Mouse (Mus musculus): Measurements from ENCODE around the gene Dtd1. TPM values are rescaled to one million over a fixed set of nuclear protein-coding genes. Genes with fewer than 3 reads are reported as not detected.

The Dtd1 gene
- polyA plus RNA-seq, 1 experiment from 2014 or later: 47.9 TPM

DNA sequence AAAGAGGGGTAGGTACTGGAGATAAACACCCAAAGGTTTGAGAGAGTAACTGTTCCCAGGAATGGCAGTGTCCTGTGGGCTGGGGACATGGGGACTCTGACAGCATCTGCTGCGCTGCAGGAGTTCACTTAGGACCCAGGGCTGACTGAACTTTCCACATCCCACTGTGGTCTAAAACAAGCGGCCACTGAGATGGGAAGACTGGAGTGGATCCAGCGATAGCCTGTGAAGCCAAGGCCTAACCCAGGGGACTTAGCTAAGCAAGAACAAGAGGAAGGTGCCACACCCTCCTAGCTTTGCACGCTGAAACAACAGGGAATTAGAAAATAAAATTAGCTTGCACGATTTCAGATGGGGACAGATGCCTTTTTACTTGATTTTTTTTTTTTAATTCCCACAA, 138.9 kb downstream of the Dtd1 start:
- 75% methylated on average over 5 of the region's 5 CpGs for WGBS
- Histone ChIP-seq H3K9me3 (ENCODE audit: control insufficient read depth, low read length) (no peaks in the 10 kb centered on the region), H3K36me3 (ENCODE audit: control insufficient read depth, insufficient read depth, low read length) (no peaks in the 10 kb centered on the region)

DNA sequence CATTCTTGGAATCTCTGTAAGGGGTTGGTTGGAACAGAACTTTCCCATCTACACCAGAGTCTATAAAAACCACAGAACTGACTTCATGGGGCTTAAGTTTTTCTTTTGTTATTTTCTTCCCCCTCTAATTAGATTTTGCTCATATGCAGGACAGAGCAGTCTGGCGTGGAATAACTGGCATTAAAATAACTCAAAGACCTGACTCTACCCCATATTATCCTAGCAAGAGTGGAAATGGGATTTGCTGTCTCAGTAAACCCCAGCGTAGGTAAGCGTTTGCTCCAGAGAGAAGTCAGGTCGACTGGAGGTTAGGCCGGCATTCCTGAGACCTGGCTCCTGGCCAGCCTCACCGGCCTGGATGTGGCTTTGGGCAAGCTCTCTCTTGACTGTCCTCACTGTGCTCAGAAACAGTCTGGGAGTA, 140.9 kb downstream of the Dtd1 start:
- no peak overlapping the region for H3K4me2 ChIP-seq (replicated peaks; ENCODE audit: low read depth, low read length)
- H3K4me1 ChIP-seq (ENCODE audit: control insufficient read depth, insufficient read depth, low read length): no peaks in the 10 kb centered on the region
- no peaks in the 10 kb centered on the region for H3K36me3 ChIP-seq (ENCODE audit: control insufficient read depth, insufficient read depth, low read length)
- no peak overlapping the region for H3K27ac ChIP-seq (ENCODE audit: low read depth, low read length)
- no peak overlapping the region for H3K4me3 ChIP-seq (ENCODE audit: low read length)
- H3K9ac ChIP-seq (ENCODE audit: low read depth, low read length): no peak overlapping the region
- H3K9me3 ChIP-seq (ENCODE audit: control insufficient read depth, low read length): no peaks in the 10 kb centered on the region
- no peaks in the 10 kb centered on the region for H3K27me3 ChIP-seq (ENCODE audit: control insufficient read depth, insufficient read depth, low read length)
- no peak for ATAC-seq (ENCODE audit: low FRiP score, low TSS enrichment)
- 68% methylated on average over 6 of the region's 6 CpGs for WGBS

More for the DNA sequence above, 138.9 kb downstream of the Dtd1 start:
- H3K4me3 ChIP-seq (ENCODE audit: low read length): no peak overlapping the region
- H3K4me1 ChIP-seq (ENCODE audit: control insufficient read depth, insufficient read depth, low read length): no peaks in the 10 kb centered on the region
- H3K27ac ChIP-seq (ENCODE audit: low read depth, low read length): no peak overlapping the region
- no peak overlapping the region for H3K9ac ChIP-seq (ENCODE audit: low read depth, low read length)
- H3K4me2 ChIP-seq (replicated peaks; ENCODE audit: low read depth, low read length): no peak overlapping the region
- no peaks in the 10 kb centered on the region for H3K27me3 ChIP-seq (ENCODE audit: control insufficient read depth, insufficient read depth, low read length)
- ATAC-seq (ENCODE audit: low FRiP score, low TSS enrichment): no peak

DNA sequence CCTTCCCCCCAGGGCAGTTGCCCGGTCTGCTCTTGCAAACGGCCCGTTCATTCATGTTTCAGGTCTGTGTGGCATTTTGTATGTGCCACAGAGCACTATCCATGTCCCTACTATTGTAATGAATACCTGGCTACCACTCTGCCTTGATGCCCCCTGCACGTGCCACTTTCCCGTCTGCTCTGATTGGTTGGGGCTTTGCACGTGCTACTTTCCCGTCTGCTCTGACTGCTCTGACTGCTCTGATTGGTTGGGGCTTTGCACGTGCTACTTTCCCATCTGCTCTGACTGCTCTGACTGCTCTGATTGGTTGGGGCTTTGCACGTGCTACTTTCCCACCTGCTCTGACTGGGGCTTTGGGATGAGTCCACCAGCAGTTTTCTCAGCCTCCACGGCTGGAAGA, 142.3 kb downstream of the Dtd1 start:
- H3K4me1 ChIP-seq (ENCODE audit: control insufficient read depth, insufficient read depth, low read length): no peaks in the 10 kb centered on the region
- H3K4me2 ChIP-seq (replicated peaks; ENCODE audit: low read depth, low read length): no peak overlapping the region
- ATAC-seq (ENCODE audit: low FRiP score, low TSS enrichment): no peak
- H3K27ac ChIP-seq (ENCODE audit: low read depth, low read length): no peak overlapping the region
- WGBS: 84% methylated on average over 10 of the region's 10 CpGs
- H3K27me3 ChIP-seq (ENCODE audit: control insufficient read depth, insufficient read depth, low read length): no peaks in the 10 kb centered on the region
- H3K4me3 ChIP-seq (ENCODE audit: low read length): no peak overlapping the region
- no peaks in the 10 kb centered on the region for H3K9me3 ChIP-seq (ENCODE audit: control insufficient read depth, low read length)
- H3K9ac ChIP-seq (ENCODE audit: low read depth, low read length): no peak overlapping the region
- no peaks in the 10 kb centered on the region for H3K36me3 ChIP-seq (ENCODE audit: control insufficient read depth, insufficient read depth, low read length)

DNA sequence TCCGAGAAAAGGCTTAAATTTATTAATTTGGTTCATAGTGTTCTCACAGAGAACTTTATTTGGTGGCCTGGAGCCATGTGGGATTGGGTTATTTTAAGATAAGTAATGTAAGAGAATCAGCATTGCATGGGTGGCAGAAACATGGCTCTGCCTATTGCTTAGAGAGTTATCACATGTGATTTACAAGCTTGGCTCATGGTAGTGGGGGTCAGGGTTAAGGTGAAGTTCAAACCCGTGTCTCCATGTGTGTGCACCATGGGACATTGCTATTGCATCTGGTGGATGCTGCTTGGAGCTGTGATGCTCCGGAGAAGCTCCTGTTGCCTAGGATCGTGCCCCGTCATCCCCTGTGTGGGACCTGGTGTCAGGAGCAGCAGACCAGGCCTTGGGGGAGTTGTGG, 143.6 kb downstream of the Dtd1 start:
- H3K9ac ChIP-seq (ENCODE audit: low read depth, low read length): no peak overlapping the region
- no peak for ATAC-seq (ENCODE audit: low FRiP score, low TSS enrichment)
- no peak overlapping the region for H3K27ac ChIP-seq (ENCODE audit: low read depth, low read length)
- H3K4me1 ChIP-seq (ENCODE audit: control insufficient read depth, insufficient read depth, low read length): no peaks in the 10 kb centered on the region
- H3K4me2 ChIP-seq (replicated peaks; ENCODE audit: low read depth, low read length): no peak overlapping the region
- H3K27me3 ChIP-seq (ENCODE audit: control insufficient read depth, insufficient read depth, low read length): no peaks in the 10 kb centered on the region
- no peaks in the 10 kb centered on the region for H3K9me3 ChIP-seq (ENCODE audit: control insufficient read depth, low read length)
- no peak overlapping the region for H3K4me3 ChIP-seq (ENCODE audit: low read length)
- no peaks in the 10 kb centered on the region for H3K36me3 ChIP-seq (ENCODE audit: control insufficient read depth, insufficient read depth, low read length)
- 66% methylated on average over 5 of the region's 5 CpGs for WGBS

DNA sequence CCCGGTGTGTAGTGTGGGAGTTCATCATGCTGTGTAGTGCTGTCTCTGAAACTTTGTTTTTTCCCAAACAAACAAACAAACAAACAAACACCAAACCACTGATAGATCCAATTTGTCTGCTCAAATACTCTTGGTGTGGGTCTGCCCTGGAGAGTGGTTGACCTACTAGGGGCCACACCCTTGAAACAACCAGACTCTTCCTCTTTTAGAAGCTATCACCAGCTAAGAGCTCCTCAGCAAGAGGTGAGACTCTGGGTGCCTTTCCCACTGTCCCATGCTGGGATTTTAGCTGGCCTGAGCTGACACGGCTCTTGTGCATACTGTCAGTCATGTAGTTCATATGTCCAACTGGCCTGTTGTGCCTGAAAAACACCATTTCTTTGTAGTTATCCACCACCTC, 145.6 kb downstream of the Dtd1 start:
- H3K9ac ChIP-seq (ENCODE audit: low read depth, low read length): no peak overlapping the region
- no peak overlapping the region for H3K4me3 ChIP-seq (ENCODE audit: low read length)
- H3K4me1 ChIP-seq (ENCODE audit: control insufficient read depth, insufficient read depth, low read length): no peaks in the 10 kb centered on the region
- no peak for ATAC-seq (ENCODE audit: low FRiP score, low TSS enrichment)
- H3K27me3 ChIP-seq (ENCODE audit: control insufficient read depth, insufficient read depth, low read length): no peaks in the 10 kb centered on the region
- no peaks in the 10 kb centered on the region for H3K9me3 ChIP-seq (ENCODE audit: control insufficient read depth, low read length)
- H3K36me3 ChIP-seq (ENCODE audit: control insufficient read depth, insufficient read depth, low read length): no peaks in the 10 kb centered on the region
- no peak overlapping the region for H3K27ac ChIP-seq (ENCODE audit: low read depth, low read length)
- 85% methylated on average over 2 of the region's 2 CpGs for WGBS
- H3K4me2 ChIP-seq (replicated peaks; ENCODE audit: low read depth, low read length): no peak overlapping the region

DNA sequence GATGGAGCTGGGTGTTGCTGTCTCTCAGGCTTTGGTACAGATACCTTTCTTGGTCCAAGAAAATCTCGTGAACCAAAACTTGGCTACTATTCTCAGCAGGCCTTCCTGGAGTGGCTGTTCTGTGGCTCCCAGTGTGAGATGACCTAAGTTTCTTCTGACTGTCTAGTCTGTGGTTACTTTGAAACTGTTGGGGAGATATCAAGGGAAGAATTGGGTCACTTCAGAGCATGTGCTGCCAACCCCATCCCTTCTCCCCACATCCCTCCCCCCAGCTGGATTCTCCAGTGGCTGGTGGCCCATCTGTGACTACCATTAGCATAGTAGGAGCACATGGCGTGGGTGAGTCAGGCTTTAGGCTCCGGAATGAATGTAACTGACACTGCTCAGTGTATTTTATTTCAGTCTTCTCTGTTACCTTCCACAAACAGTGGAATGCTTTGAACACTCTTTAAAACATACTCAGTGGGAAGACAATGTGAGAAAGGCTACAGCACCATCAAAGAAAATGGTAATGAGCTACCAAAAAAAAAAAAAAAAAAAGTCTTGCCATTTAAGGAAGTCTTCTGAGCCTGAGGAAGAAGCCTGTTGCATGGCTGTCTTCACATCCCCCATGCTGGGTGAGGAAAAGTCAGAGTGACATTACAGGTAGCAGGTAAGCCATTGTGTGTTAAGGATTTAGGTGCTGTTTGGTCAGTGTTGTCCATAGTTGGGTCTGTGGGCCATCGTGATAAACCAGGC, 146.5 kb downstream of the Dtd1 start:
- no peaks in the 10 kb centered on the region for H3K36me3 ChIP-seq (ENCODE audit: control insufficient read depth, insufficient read depth, low read length)
- no peaks in the 10 kb centered on the region for H3K27me3 ChIP-seq (ENCODE audit: control insufficient read depth, insufficient read depth, low read length)
- ATAC-seq (ENCODE audit: low FRiP score, low TSS enrichment): no peak
- no peak overlapping the region for H3K9ac ChIP-seq (ENCODE audit: low read depth, low read length)
- H3K9me3 ChIP-seq (ENCODE audit: control insufficient read depth, low read length): no peaks in the 10 kb centered on the region
- H3K4me2 ChIP-seq (replicated peaks; ENCODE audit: low read depth, low read length): no peak overlapping the region
- 55% methylated on average over 4 of the region's 4 CpGs for WGBS
- no peak overlapping the region for H3K4me3 ChIP-seq (ENCODE audit: low read length)
- H3K4me1 ChIP-seq (ENCODE audit: control insufficient read depth, insufficient read depth, low read length): no peaks in the 10 kb centered on the region
- H3K27ac ChIP-seq (ENCODE audit: low read depth, low read length): no peak overlapping the region

DNA sequence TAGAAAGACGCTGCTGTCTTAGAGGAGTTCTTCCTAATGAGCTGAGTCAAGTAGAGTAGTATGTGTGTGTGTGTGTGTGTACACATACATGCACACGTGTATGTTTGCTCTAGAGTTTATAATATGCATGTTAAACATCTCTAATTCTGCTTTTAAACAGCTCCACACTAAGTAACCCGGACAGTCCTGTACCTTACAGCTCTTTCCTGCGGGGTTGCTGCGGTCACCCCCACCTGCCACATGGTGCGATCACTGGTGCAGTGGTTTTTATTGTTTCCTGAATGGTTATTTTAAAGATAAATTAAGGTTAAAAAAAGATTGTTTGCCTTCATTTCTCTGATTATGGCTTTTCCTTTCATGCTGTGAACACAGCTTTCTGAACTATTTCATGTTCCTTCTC, 153.9 kb downstream of the Dtd1 start:
- Histone ChIP-seq H3K4me3 (ENCODE audit: low read length) (no peak overlapping the region), H3K9ac (ENCODE audit: low read depth, low read length) (no peak overlapping the region), H3K27ac (ENCODE audit: low read depth, low read length) (no peak overlapping the region), H3K4me2 (replicated peaks; ENCODE audit: low read depth, low read length) (no peak overlapping the region), H3K36me3 (ENCODE audit: control insufficient read depth, insufficient read depth, low read length) (no peaks in the 10 kb centered on the region), H3K9me3 (ENCODE audit: control insufficient read depth, low read length) (no peaks in the 10 kb centered on the region), H3K27me3 (ENCODE audit: control insufficient read depth, insufficient read depth, low read length) (no peaks in the 10 kb centered on the region), H3K4me1 (ENCODE audit: control insufficient read depth, insufficient read depth, low read length) (no peaks in the 10 kb centered on the region)
- no peak for ATAC-seq (ENCODE audit: low FRiP score, low TSS enrichment)
- WGBS: 75% methylated on average over 6 of the region's 6 CpGs

DNA sequence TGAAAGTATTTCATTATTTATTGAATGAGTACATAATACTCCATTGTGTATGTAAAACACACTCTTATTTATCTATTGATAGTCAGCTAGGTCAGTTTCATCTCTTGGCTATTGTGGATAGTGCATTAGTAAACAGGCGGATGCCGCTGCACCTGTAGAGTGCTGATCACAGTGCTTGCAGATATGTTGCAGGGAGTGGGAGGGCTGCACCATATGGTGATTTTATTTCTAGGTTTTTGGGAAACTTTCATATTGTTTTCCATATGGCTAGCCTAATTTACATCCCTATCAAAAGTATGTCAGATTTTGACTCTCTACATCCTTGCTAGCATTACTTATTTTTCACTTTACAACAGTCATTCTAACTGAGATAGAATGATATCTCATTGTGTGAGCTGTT, 155.3 kb downstream of the Dtd1 start:
- Histone ChIP-seq H3K9ac (ENCODE audit: low read depth, low read length) (no peak overlapping the region), H3K9me3 (ENCODE audit: control insufficient read depth, low read length) (no peaks in the 10 kb centered on the region), H3K27me3 (ENCODE audit: control insufficient read depth, insufficient read depth, low read length) (no peaks in the 10 kb centered on the region), H3K4me2 (replicated peaks; ENCODE audit: low read depth, low read length) (no peak overlapping the region), H3K4me1 (ENCODE audit: control insufficient read depth, insufficient read depth, low read length) (no peaks in the 10 kb centered on the region), H3K27ac (ENCODE audit: low read depth, low read length) (no peak overlapping the region), H3K36me3 (ENCODE audit: control insufficient read depth, insufficient read depth, low read length) (no peaks in the 10 kb centered on the region), H3K4me3 (ENCODE audit: low read length) (no peak overlapping the region)
- no peak for ATAC-seq (ENCODE audit: low FRiP score, low TSS enrichment)
- 97% methylated on average over 2 of the region's 2 CpGs for WGBS

DNA sequence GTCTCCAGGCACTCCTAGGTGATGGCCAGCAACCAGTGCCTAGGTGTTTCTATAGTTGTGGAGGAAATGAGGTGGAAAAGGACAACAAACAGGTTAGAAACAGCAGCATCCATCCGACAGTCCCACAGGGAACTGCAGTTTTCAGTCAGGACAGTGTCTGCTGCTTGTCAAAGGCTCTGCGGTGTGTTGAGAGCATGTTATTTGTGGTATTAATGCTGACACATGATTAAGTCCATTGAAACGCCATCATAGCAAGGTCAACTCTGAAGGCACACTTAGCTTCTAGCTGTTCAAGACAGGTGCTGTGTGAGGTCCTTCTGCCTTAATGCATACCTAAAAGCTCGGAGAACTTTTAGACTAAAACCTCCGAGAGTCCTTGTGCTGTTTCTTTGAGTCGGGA, 161.0 kb downstream of the Dtd1 start:
- no peak overlapping the region for H3K4me2 ChIP-seq (replicated peaks; ENCODE audit: low read depth, low read length)
- no peaks in the 10 kb centered on the region for H3K36me3 ChIP-seq (ENCODE audit: control insufficient read depth, insufficient read depth, low read length)
- no peaks in the 10 kb centered on the region for H3K9me3 ChIP-seq (ENCODE audit: control insufficient read depth, low read length)
- no peak overlapping the region for H3K4me3 ChIP-seq (ENCODE audit: low read length)
- no peak for ATAC-seq (ENCODE audit: low FRiP score, low TSS enrichment)
- H3K4me1 ChIP-seq (ENCODE audit: control insufficient read depth, insufficient read depth, low read length): no peaks in the 10 kb centered on the region
- H3K27me3 ChIP-seq (ENCODE audit: control insufficient read depth, insufficient read depth, low read length): no peaks in the 10 kb centered on the region
- no peak overlapping the region for H3K9ac ChIP-seq (ENCODE audit: low read depth, low read length)
- WGBS: 86% methylated on average over 6 of the region's 6 CpGs
- H3K27ac ChIP-seq (ENCODE audit: low read depth, low read length): no peak overlapping the region
